Mouse (Mus musculus) bone marrow, adult 2 months (tissue): ENCODE data around the gene Hoxa9.

Experiments
- CTCF ChIP-seq: fragments of 200-500 bp; IDR thresholded peaks from 2 replicates; pipeline ENCODE4 v1.5.1; 2011; ENCODE audit warnings: low read length, control low read depth; ENCODE audit not compliant: control insufficient read depth, insufficient read depth
- POLR2A ChIP-seq: fragments of 200-500 bp; IDR thresholded peaks from 2 replicates; pipeline ENCODE4 v1.6.1; 2011; ENCODE audit warnings: low read depth, mild to moderate bottlenecking, control low read depth, low read length, borderline replicate concordance; ENCODE audit not compliant: control insufficient read depth

GRCm38 (mm10) chr6:52262463-52263320, 31.8 kb upstream of the Hoxa9 start:
- TF ChIP-seq CTCF (no peak), POLR2A (no peak)
